Mouse (Mus musculus): ENCODE results near the gene Naa80.

DNA sequence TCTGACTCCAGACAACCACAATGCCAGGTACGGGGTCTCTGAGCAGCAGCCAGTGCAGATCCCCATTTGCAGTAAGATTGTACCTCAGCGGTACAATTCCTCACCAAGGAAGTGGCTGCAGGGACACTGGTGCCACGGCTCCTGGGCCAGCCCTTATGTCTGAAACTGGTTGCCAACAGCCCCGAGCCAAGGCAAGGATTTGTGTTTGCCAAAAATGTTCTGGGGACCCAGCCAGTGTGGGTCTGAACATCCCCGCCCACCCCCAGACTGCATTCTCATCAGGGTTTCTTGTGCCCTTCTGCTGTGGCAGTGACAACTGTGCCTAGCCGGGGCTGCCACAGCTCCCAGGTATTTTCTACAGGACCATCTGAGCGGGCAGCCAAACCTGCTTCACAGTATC, 40.5 kb upstream of the Naa80 start:
- TF ChIP-seq POLR2A (IDR thresholded peaks at IDR 0.05; ENCODE audit: low read depth, low read length) (no peak), CTCF (IDR thresholded peaks at IDR 0.05; ENCODE audit: extremely low read depth, insufficient read depth, insufficient read length, insufficient replicate concordance) (no peak)
